Mouse (Mus musculus) stomach, embryonic 16.5 days (tissue): Measurements from ENCODE around the gene Xpo6. TPM values are rescaled to one million over a fixed set of nuclear protein-coding genes. Genes with fewer than 3 reads are reported as not detected.

Experiments used
- ATAC-seq: fragments of 200-750 bp; cut with Nextera tagmentation; 2 replicates; pipeline ENCODE4 v1.8.0; 2017; ENCODE audit warnings: moderate number of reproducible peaks, moderate TSS enrichment; ENCODE audit not compliant: insufficient read depth, low FRiP score
- H3K27ac ChIP-seq: fragments of 300-500 bp; sonication (generic); 2 replicates; pipeline ENCODE4 v1.5.1; 2014; ENCODE audit warnings: low read length
- H3K27me3 ChIP-seq: fragments of 300-500 bp; sonication (generic); 2 replicates; pipeline ENCODE4 v1.6.1; 2014; ENCODE audit warnings: low read length, control low read depth, mixed read lengths; ENCODE audit not compliant: control insufficient read depth, insufficient read depth
- H3K36me3 ChIP-seq: fragments of 300-500 bp; sonication (generic); 2 replicates; pipeline ENCODE4 v1.6.1; 2014; ENCODE audit warnings: low read length; ENCODE audit not compliant: control insufficient read depth, insufficient read depth
- H3K4me1 ChIP-seq: fragments of 300-500 bp; sonication (generic); 2 replicates; pipeline ENCODE4 v1.6.1; 2014; ENCODE audit warnings: low read length, control low read depth, mixed read lengths; ENCODE audit not compliant: control insufficient read depth, insufficient read depth
- H3K4me2 ChIP-seq: fragments of 300-500 bp; sonication (generic); 2 replicates; pipeline ENCODE4 v1.6.1; 2014; ENCODE audit warnings: low read depth, low read length, mixed read lengths
- H3K4me3 ChIP-seq: fragments of 300-500 bp; sonication (generic); replicated peaks from 2 replicates; pipeline ENCODE4 v1.5.1; 2014; ENCODE audit warnings: mild to moderate bottlenecking, low read length
- H3K9ac ChIP-seq: fragments of 300-500 bp; sonication (generic); 2 replicates; pipeline ENCODE4 v1.6.1; 2014; ENCODE audit warnings: low read length
- H3K9me3 ChIP-seq: fragments of 300-500 bp; sonication (generic); replicated peaks from 2 replicates; pipeline ENCODE4 v1.6.1; 2016; ENCODE audit warnings: low read length, control low read depth; ENCODE audit not compliant: control insufficient read depth
- WGBS: fragments of 180-500 bp; shearing (Covaris S2); extraction: QIAGEN DNeasy Blood & Tissue Kit; methylation state at CpG from one replicate; pipeline ENCODE4 v1.1.7; 2014; 5-methylcytosine and 5-hydroxymethylcytosine counted together
- polyA plus RNA-seq: library from polyadenylated mRNA; unstranded; fragments of >200 nt; fragmentation: Nextera tagmentation; extraction: Ambion mirVana; gene quantifications from 2 replicates; pipeline ENCODE4 v1.2.1, GENCODE M21; 2015

Gene Xpo6
- polyA plus RNA-seq, 1 experiment from 2014 or later = 36.9 TPM

GRCm38 (mm10) chr7:126180956-126181355 lies 19.3 kb downstream of the Xpo6 start:
- Histone ChIP-seq H3K27ac (no peak overlapping the region), H3K9ac (no peak overlapping the region), H3K27me3 (no peaks in the 10 kb centered on the region), H3K4me1 (peaks cover 13% of the 10 kb centered on the region), H3K36me3 (no peaks in the 10 kb centered on the region), H3K4me2 (no peak overlapping the region), H3K9me3 (no peaks in the 10 kb centered on the region), H3K4me3 (no peak overlapping the region)
- ATAC-seq = no peak
- 62% methylated on average over 3 of the region's 3 CpGs for WGBS

- no peak overlapping the region for H3K4me3 ChIP-seq
- peaks cover 17% of the 10 kb centered on the region for H3K4me1 ChIP-seq
- H3K36me3 ChIP-seq = no peaks in the 10 kb centered on the region
- ATAC-seq = no peak
- no peak overlapping the region for H3K27ac ChIP-seq
- no peaks in the 10 kb centered on the region for H3K27me3 ChIP-seq
- H3K9ac ChIP-seq = no peak overlapping the region
- no peaks in the 10 kb centered on the region for H3K9me3 ChIP-seq
- no peak overlapping the region for H3K4me2 ChIP-seq
These were observed 21.5 kb downstream of the Xpo6 start for GRCm38 (mm10) chr7:126178804-126179203.

GRCm38 (mm10) chr7:126175999-126176398 lies 24.3 kb downstream of the Xpo6 start:
- Histone ChIP-seq H3K36me3 (0 out of 2 replicates have a peak, but pooled peaks cover 4% of the 10 kb centered on the region), H3K4me2 (no peak overlapping the region), H3K9ac (no peak overlapping the region), H3K4me1 (peaks cover 7% of the 10 kb centered on the region), H3K27ac (no peak overlapping the region), H3K27me3 (no peaks in the 10 kb centered on the region), H3K9me3 (no peaks in the 10 kb centered on the region), H3K4me3 (no peak overlapping the region)
- no peak for ATAC-seq
- WGBS = 94% methylated on average over 12 of the region's 12 CpGs

GRCm38 (mm10) chr7:126175456-126175855 lies 24.8 kb downstream of the Xpo6 start:
- Histone ChIP-seq H3K9me3 (no peaks in the 10 kb centered on the region), H3K4me1 (peaks cover 7% of the 10 kb centered on the region), H3K27ac (no peak overlapping the region), H3K9ac (no peak overlapping the region), H3K4me2 (no peak overlapping the region), H3K4me3 (no peak overlapping the region), H3K36me3 (0 out of 2 replicates have a peak, but pooled peaks cover 4% of the 10 kb centered on the region), H3K27me3 (no peaks in the 10 kb centered on the region)
- no peak for ATAC-seq
- WGBS = 88% methylated on average over 7 of the region's 7 CpGs

GRCm38 (mm10) chr7:126174863-126175262 lies 25.4 kb downstream of the Xpo6 start:
- Histone ChIP-seq H3K4me3 (no peak overlapping the region), H3K27ac (no peak overlapping the region; the same call in 1 of the 2 replicates), H3K9me3 (no peaks in the 10 kb centered on the region), H3K27me3 (no peaks in the 10 kb centered on the region), H3K4me1 (peaks cover 7% of the 10 kb centered on the region), H3K9ac (no peak overlapping the region), H3K36me3 (0 out of 2 replicates have a peak, but pooled peaks cover 4% of the 10 kb centered on the region), H3K4me2 (no peak overlapping the region)
- WGBS = 83% methylated on average over 2 of the region's 2 CpGs
- ATAC-seq = no peak

GRCm38 (mm10) chr7:126172001-126172400 lies 28.3 kb downstream of the Xpo6 start:
- 0 out of 2 replicates have a peak, but pooled peaks cover 4% of the 10 kb centered on the region for H3K36me3 ChIP-seq
- H3K27ac ChIP-seq = no peak overlapping the region
- H3K4me1 ChIP-seq = peaks cover 4% of the 10 kb centered on the region; the same call in 1 of the 2 replicates
- no peaks in the 10 kb centered on the region for H3K9me3 ChIP-seq
- no peak overlapping the region for H3K4me2 ChIP-seq
- no peak overlapping the region for H3K4me3 ChIP-seq
- whole genome bisulfite sequencing = 89% methylated on average over 3 of the region's 3 CpGs
- no peak for ATAC-seq
- no peak overlapping the region for H3K9ac ChIP-seq
- H3K27me3 ChIP-seq = no peaks in the 10 kb centered on the region

- 72% methylated on average over 6 of the region's 6 CpGs for WGBS
- H3K27ac ChIP-seq = peak overlapping the region; percentile 19; the same call in 1 of the 2 replicates
- ATAC-seq = peak; percentile 80; the same call in 1 of the 2 replicates
These were observed 31.7 kb downstream of the Xpo6 start for GRCm38 (mm10) chr7:126168584-126168983.

GRCm38 (mm10) chr7:126167426-126167825 lies 32.9 kb downstream of the Xpo6 start:
- H3K9ac ChIP-seq = no peak overlapping the region
- H3K4me1 ChIP-seq = no peaks in the 10 kb centered on the region
- WGBS = 26% methylated on average over 3 of the region's 3 CpGs
- ATAC-seq = no peak
- no peak overlapping the region for H3K27ac ChIP-seq
- H3K4me3 ChIP-seq = no peak overlapping the region
- no peaks in the 10 kb centered on the region for H3K27me3 ChIP-seq
- peaks cover 9% of the 10 kb centered on the region; the same call in 1 of the 2 replicates for H3K36me3 ChIP-seq
- H3K4me2 ChIP-seq = no peak overlapping the region
- H3K9me3 ChIP-seq = no peaks in the 10 kb centered on the region

More at GRCm38 (mm10) chr7:126168584-126168983, 31.7 kb downstream of the Xpo6 start:
- no peak overlapping the region for H3K4me2 ChIP-seq
- no peaks in the 10 kb centered on the region for H3K9me3 ChIP-seq
- H3K36me3 ChIP-seq = peaks cover 9% of the 10 kb centered on the region; the same call in 1 of the 2 replicates
- H3K9ac ChIP-seq = no peak overlapping the region
- H3K27me3 ChIP-seq = no peaks in the 10 kb centered on the region
- no peak overlapping the region for H3K4me3 ChIP-seq
- no peaks in the 10 kb centered on the region for H3K4me1 ChIP-seq

GRCm38 (mm10) chr7:126166571-126166970 lies 33.7 kb downstream of the Xpo6 start:
- H3K9ac ChIP-seq = no peak overlapping the region
- H3K27ac ChIP-seq = no peak overlapping the region
- no peak overlapping the region for H3K4me3 ChIP-seq
- no peaks in the 10 kb centered on the region for H3K4me1 ChIP-seq
- ATAC-seq = no peak
- H3K27me3 ChIP-seq = no peaks in the 10 kb centered on the region
- H3K4me2 ChIP-seq = no peak overlapping the region
- H3K36me3 ChIP-seq = peaks cover 6% of the 10 kb centered on the region; the same call in 1 of the 2 replicates
- H3K9me3 ChIP-seq = no peaks in the 10 kb centered on the region
